Mouse (Mus musculus) lung, postnatal 4 days (tissue): ENCODE measurements at regions not wholly inside any gene's neighbourhood (a gene's known extent, or its start where the extent isn't known, plus 50 kb on each side); places are given as distances from the start of the nearest gene placed in this dataset.
A peak's percentile ranks its signal among the peaks of the same experiment; 100 is the strongest.

Source experiments
- DNase-seq, 2 experiments: peaks; one replicate each; pipeline ENCODE4 v3.0.0; 2021

GRCm38 (mm10) chr7:31208237-31209054 is 52.8 kb upstream of the Gramd1a start:
- peak; percentile 78 to 82 for DNase-seq

DNA sequence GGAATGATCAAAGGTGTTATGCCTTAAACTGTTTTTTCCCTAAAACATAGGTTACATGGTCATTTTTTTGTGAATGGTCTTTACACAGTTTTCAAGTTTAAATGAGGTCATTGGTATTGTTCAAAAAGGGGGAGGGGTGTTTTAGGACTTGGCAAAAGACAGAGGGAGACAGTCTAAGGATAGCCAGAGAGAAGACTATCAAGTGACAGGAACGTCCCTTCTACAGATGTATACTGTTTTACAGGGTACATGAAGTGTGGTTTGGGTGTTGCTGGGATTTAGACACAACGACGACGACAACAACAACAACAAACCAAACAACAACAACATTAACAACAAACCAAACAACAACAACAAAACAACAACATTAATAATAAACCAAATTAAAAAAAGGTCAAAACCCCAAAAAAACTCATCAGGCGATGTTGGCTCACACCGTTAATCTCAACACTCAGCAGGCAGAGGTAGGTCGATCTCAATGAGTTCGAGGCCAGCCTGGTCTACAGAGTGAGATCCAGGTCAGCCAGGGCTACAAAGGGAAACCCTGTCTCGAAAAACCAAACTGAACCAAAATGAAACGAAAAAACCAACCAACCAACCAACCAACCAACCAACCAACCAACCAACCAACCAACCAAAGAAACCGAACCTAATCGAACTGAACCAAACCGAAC is 52.0 kb upstream of the Gramd1a start:
- DNase-seq = no peak
